Mouse (Mus musculus) ES-Bruce4 (cell line): ENCODE results near the gene Ccdc116.

ENCODE experiments used
- CTCF ChIP-seq: IDR thresholded peaks from one replicate; pipeline ENCODE4 v1.8.1; 2011; ENCODE audit warnings: low read depth, low read length
- EP300 ChIP-seq: IDR thresholded peaks from 2 replicates; pipeline ENCODE4 v1.6.1; 2011; ENCODE audit warnings: low read depth, low read length; ENCODE audit not compliant: insufficient read depth
- POLR2A ChIP-seq: IDR thresholded peaks from one replicate; pipeline ENCODE4 v1.8.1; 2011; ENCODE audit warnings: low read length; ENCODE audit not compliant: insufficient read depth

DNA sequence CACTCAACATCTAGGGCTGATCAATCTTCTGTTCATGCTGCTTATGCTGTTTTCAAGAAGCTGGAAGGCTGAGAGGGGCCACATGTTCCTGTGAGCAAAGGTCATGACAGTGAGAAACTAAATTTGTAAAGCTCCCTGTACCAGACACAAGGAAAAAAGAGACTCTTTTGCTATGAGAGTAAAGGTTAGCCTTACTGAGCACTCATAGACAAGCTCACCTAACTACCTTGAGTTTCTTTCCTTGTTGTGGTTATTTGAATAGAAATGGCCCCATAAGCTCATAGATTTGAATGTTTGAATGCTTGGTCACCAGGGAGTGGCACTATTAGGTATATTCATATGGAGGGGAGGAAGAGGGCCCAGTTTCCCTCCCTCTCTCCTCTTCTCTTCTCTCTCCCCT lies 20.1 kb upstream of the Ccdc116 start:
- TF ChIP-seq POLR2A (no peak), CTCF (no peak), EP300 (no peak)
